Mouse (Mus musculus): ENCODE measurements around the gene D13Ertd608e. TPM values are rescaled to one million over a fixed set of nuclear protein-coding genes. Genes with fewer than 3 reads are reported as not detected.
A peak's percentile ranks its signal among the peaks of the same experiment; 100 is the strongest.
"Not testable (repeated sequence)": the region's sequence is repeated elsewhere in the genome, so short reads cannot be mapped to it uniquely, and the experiment has no call there.

Gene D13Ertd608e
- polyA plus RNA-seq, 1 experiment, result not detected

DNA sequence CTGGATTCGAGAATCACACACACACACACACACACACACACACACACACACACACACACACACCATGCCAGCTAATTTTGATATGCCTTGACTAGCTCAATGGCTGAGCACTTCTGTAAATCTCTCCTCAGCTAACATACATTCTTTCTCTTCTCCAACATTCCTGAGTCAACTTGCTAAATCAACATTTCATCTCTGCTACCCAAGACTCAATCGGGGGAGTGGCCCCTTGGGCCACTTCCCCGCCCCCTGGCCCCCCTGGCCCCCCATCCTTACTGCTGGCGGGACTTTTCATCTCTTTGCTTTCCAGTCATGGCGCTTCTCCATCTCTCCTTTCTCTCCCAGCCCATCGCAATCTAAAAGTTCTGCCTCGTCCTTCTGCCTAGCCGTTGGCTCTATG, 19.0 kb upstream of the D13Ertd608e start:
- Histone ChIP-seq H3K4me1 (ENCODE audit: control insufficient read depth, insufficient read depth, low read length) (no peaks in the 10 kb centered on the region), H3K4me3 (ENCODE audit: insufficient read depth, low read length) (no peak overlapping the region), H3K27ac (ENCODE audit: insufficient read depth, low read length) (no peak overlapping the region)
- TF ChIP-seq POLR2A (IDR thresholded peaks at IDR 0.05; ENCODE audit: extremely low read depth, insufficient read depth, low read length) (no peak), CTCF (IDR thresholded peaks at IDR 0.05; ENCODE audit: extremely low read depth, insufficient read depth, low read length) (no peak)

DNA sequence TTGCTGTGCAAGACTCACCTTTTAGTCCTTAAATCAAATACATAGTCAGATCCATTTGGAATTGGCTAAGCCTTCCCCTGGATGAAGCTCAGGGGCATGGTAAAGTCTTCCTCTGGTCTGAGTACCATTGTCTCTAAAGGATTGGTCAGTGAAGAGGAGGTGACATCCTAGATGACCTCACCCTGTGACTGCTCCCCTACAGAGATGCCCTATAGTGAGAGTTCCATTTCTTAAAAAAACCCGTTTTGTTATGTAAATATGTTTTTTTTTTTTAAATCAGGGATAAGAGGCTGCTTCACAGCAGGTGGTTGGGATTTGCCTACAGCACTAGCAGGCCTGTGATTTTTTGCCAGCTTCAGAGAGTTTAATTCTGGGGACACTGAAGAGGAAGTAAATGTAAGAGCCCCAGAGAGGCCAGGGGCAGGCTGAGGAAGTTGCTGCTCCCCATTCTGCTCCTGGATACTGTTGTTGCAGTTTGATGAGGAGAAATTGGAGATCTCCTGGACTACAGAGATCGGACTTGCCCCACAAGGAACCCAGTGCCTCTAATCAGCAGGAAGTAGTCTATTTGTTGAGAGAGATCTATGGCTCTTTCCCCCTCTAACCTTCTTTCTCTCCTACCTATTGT, 18.1 kb upstream of the D13Ertd608e start:
- TF ChIP-seq CTCF (IDR thresholded peaks at IDR 0.05; ENCODE audit: extremely low read depth, insufficient read depth, low read length), result no peak
- no peak for TF ChIP-seq POLR2A (IDR thresholded peaks at IDR 0.05; ENCODE audit: extremely low read depth, insufficient read depth, low read length)
- Histone ChIP-seq H3K4me3 (ENCODE audit: insufficient read depth, low read length) (no peak overlapping the region), H3K4me1 (ENCODE audit: control insufficient read depth, insufficient read depth, low read length) (no peaks in the 10 kb centered on the region), H3K27ac (ENCODE audit: insufficient read depth, low read length) (no peak overlapping the region)

DNA sequence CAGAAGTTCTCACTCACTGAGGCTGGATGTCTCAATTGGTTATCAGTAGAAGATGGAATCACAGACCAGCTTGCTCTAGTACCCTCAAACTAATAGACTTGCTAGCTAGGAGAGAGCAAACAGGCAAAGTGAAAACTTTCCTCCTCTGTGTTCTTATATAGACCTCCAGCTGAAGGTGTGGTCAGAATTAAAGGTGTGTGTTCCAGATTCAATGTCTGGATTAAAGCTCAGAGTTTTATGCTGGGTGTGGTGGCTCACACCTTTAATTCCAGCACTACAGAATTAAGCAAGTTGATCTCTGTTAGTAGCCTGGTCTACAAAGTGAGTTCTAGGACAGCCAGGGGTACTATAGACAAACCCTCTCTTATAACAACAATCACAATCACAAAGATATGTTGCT, 5.7 kb upstream of the D13Ertd608e start, which contains the start of gene AF067063:
AF067063 (minus strand) TSS at position 101 of the 400 bp plus-strand sequence.
- H3K27ac ChIP-seq (ENCODE audit: insufficient read depth, low read length); H3K4me1 ChIP-seq (ENCODE audit: control insufficient read depth, insufficient read depth, low read length); H3K4me3 ChIP-seq (ENCODE audit: insufficient read depth, low read length): not testable (repeated sequence)

DNA sequence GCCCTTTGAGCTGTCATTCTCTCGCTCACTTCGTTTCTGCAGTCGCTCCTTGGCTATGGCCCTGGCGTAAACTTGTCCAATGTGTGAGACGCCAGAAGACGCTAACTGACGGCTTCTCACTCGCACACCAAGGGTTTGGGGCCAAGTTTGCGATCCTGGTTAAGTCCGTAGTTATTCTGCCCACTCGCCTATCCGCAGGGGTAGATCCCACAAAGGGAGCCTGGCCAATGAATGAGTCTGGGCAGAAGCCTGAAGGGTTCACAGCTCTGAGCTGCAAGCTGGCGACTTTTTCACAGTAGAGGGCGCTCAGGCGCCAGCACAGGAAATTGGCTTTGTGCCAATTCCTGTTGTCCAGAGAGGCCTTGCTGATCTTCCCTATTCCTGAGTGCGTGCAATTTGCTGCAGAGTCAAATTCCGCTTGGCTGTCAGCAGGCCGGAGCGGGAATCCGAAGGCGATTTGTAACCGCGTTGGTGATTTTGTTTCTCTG, 562 bp downstream of the D13Ertd608e start:
- H3K27ac ChIP-seq (ENCODE audit: insufficient read depth, low read length); H3K4me1 ChIP-seq (ENCODE audit: control insufficient read depth, insufficient read depth, low read length): not testable (repeated sequence)
- H3K4me3 ChIP-seq (ENCODE audit: insufficient read depth, low read length), result peak overlapping the region; percentile 27; the same call in 1 of the 2 replicates

DNA sequence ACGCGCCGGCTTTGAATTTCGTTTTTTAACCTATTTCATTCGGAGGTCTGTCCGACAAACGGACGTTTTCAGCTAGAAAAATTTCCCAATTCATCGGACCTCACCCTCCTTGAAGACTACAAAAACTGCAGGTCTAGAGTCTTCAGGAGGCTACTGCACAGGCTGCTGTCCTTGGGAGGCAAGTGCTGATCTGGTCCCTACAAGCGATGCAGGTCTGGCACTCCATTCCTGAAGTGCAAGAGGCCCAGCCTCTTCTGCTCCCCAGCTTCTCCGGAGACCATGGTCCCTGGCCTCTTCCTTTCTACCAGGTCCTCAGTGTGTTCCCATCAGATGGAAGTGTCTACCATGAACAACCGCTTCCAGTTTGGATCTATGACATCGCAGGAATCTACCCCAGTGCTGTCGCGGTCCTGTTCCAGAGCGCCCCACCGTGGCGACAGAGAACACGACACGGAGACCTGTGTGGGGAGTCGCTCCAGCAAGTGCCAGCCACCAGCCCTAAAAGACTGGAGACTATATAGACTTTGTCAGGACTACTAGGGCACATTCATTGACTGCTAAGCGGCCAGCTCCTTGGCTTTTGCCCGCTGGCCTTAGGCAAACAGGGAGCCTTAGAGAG, 2.0 kb downstream of the D13Ertd608e start:
- H3K4me1 ChIP-seq (ENCODE audit: control insufficient read depth, insufficient read depth, low read length); H3K27ac ChIP-seq (ENCODE audit: insufficient read depth, low read length); H3K4me3 ChIP-seq (ENCODE audit: insufficient read depth, low read length): not testable (repeated sequence)
- 0 out of 2 replicates have a peak, but pooled peaks have one; percentile 1 for TF ChIP-seq CTCF (IDR thresholded peaks at IDR 0.05; ENCODE audit: extremely low read depth, insufficient read depth, low read length)

DNA sequence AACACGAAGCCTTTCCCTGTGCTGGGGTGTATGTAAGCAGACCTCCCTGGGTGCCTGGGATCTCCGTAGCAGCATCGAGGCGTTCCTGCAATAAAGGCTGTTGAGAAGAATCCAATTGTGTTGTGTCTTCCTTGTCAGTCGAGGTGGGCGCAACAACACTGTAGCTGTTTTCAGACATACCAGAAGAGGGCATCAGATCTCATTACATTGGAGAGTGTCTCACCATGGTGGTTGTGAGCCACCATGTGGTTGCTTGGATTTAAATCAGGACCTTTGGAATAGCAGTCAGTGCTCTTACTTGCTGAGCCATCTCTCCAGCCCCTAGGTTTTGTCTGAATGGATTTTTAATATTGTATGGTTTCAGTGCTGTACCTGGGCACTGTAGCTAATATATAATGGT, 4.2 kb downstream of the D13Ertd608e start:
- H3K4me1 ChIP-seq (ENCODE audit: control insufficient read depth, insufficient read depth, low read length); H3K27ac ChIP-seq (ENCODE audit: insufficient read depth, low read length); H3K4me3 ChIP-seq (ENCODE audit: insufficient read depth, low read length): not testable (repeated sequence)
- TF ChIP-seq CTCF (IDR thresholded peaks at IDR 0.05; ENCODE audit: extremely low read depth, insufficient read depth, low read length), result peak; percentile 25; the same call in 1 of the 2 replicates

DNA sequence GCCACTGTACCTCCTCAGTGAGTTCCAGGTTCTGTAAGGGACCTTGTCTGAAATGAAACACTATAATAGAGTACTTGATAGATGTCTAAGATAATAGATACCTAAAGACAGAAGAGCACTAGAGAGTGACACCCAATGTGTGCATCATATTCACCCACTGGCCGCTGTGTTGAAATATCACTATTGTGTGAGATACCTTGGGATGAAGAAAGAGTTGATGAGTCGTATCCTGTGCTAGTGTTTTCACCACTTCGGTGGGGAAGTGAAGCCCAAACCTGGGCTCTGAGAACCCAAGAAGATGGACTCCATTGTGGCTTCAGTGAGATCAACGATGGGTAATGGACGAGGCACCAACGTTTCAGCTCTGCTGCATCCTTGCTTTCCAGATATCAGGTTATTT, 26.6 kb downstream of the D13Ertd608e start:
- H3K4me3 ChIP-seq (ENCODE audit: insufficient read depth, low read length); H3K4me1 ChIP-seq (ENCODE audit: control insufficient read depth, insufficient read depth, low read length); H3K27ac ChIP-seq (ENCODE audit: insufficient read depth, low read length): not testable (repeated sequence)

DNA sequence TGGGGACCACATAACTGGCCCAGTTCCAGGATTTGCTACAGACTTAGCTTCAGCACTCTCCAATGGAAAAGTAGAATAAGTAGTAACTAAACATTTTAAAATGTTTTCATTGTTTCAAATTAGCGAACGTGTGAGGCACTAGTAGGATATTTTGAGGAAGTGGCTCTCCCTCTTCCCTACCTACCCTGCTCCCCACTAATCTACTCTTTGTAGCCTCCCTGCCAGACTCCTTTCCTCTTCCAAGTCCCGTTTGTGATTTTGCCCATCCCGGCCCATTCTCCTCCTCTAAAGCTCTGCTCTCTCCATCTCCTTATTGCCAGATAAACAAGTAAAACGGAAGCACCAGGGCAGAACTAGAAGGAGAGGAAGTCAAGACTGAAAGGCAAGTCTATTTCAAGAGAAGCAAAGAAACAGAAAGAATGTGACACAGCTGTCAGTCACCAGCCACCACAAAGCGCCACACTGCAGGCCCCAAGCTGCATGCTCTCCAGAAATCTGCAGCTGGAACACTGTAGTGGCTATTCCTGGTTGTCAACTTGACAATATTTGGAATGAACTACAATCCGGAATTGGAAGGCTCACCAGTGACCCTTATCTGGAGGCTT, 28.7 kb downstream of the D13Ertd608e start:
- not testable (repeated sequence) for H3K4me1 ChIP-seq (ENCODE audit: control insufficient read depth, insufficient read depth, low read length); H3K4me3 ChIP-seq (ENCODE audit: insufficient read depth, low read length); H3K27ac ChIP-seq (ENCODE audit: insufficient read depth, low read length)

DNA sequence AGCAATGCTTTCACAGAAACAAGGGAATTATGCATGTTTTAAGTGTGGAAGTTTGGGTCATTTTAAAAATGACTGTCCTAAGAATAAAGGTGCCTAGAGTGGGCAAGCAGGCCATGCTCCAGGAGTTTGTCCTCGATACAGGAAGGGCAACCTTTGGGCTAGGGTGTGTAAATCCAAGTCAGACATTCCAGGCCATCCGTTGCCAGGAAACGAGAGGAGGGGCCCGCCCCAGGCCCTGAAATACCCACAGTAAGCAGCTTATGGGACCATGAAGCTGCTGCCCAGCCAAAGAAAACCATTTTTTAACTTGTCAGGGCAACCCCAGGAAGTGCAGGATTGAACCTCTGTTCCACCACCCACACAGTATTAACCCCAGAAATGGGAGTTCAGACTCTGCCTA, 51.1 kb downstream of the D13Ertd608e start:
- not testable (repeated sequence) for H3K4me1 ChIP-seq (ENCODE audit: control insufficient read depth, insufficient read depth, low read length); H3K27ac ChIP-seq (ENCODE audit: insufficient read depth, low read length); H3K4me3 ChIP-seq (ENCODE audit: insufficient read depth, low read length)

DNA sequence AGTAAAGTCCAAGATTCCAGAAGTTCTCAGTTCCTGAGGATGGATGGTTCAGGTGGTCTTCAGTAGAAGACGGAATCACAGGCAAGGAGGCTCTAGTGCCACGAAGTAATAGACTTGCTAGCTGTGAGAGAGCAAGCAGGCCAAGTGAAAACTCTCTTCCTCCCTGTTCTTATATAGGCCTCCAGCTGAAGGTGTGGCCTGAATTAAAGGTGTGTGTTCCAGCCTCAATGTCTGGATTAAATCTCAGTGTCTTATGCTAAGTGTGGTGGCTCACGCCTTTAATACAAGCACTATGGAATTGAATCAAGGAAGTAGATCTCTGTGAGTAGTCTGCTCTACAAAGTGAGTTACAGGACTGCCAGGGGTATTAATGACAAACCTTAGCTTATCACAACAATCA, 58.9 kb downstream of the D13Ertd608e start, which contains the start of gene Tcstv1:
Tcstv1 (minus strand) TSS at position 101 of the 400 bp plus-strand sequence.
- H3K27ac ChIP-seq (ENCODE audit: insufficient read depth, low read length); H3K4me3 ChIP-seq (ENCODE audit: insufficient read depth, low read length); H3K4me1 ChIP-seq (ENCODE audit: control insufficient read depth, insufficient read depth, low read length): not testable (repeated sequence)

Other genes starting within 250 kb of the D13Ertd608e start
- 0.17 and 0.26 TPM in 2 replicates for gene Ccl28, start 212.2 kb upstream of the D13Ertd608e start, polyA plus RNA-seq (2012; rRNA removed)
- gene Hmgcs1, start 145.6 kb upstream of the D13Ertd608e start, polyA plus RNA-seq (2012; rRNA removed), result 186 and 222 TPM in 2 replicates
- 7.0 and 7.4 TPM in 2 replicates for gene Nim1k, start 80.1 kb upstream of the D13Ertd608e start, polyA plus RNA-seq (2012; rRNA removed)
- gene Zfp131, start 45.1 kb upstream of the D13Ertd608e start, polyA plus RNA-seq (2012; rRNA removed), result 25.4 and 26.0 TPM in 2 replicates
- not detected in 2 replicates for gene AF067063, start 5.8 kb upstream of the D13Ertd608e start, polyA plus RNA-seq (2012; rRNA removed)
- not detected in 2 replicates for gene Tcstv1, start 58.8 kb downstream of the D13Ertd608e start, polyA plus RNA-seq (2012; rRNA removed)
- not detected in 2 replicates for gene Gm21761, start 93.3 kb downstream of the D13Ertd608e start, polyA plus RNA-seq (2012; rRNA removed)
- gene B020031M17Rik, start 114.8 kb downstream of the D13Ertd608e start, polyA plus RNA-seq (2012; rRNA removed), result not detected in 2 replicates
- gene Gm36079, start 191.0 kb downstream of the D13Ertd608e start, polyA plus RNA-seq (2012; rRNA removed), result not detected in 2 replicates
- gene Gm21188, start 216.2 kb downstream of the D13Ertd608e start, polyA plus RNA-seq (2012; rRNA removed), result not detected in 2 replicates